Mouse (Mus musculus): ENCODE data around the gene Gpr137.
"Not testable (repeated sequence)": the region's sequence is repeated elsewhere in the genome, so short reads cannot be mapped to it uniquely, and the experiment has no call there.

Gpr137 gene

DNA sequence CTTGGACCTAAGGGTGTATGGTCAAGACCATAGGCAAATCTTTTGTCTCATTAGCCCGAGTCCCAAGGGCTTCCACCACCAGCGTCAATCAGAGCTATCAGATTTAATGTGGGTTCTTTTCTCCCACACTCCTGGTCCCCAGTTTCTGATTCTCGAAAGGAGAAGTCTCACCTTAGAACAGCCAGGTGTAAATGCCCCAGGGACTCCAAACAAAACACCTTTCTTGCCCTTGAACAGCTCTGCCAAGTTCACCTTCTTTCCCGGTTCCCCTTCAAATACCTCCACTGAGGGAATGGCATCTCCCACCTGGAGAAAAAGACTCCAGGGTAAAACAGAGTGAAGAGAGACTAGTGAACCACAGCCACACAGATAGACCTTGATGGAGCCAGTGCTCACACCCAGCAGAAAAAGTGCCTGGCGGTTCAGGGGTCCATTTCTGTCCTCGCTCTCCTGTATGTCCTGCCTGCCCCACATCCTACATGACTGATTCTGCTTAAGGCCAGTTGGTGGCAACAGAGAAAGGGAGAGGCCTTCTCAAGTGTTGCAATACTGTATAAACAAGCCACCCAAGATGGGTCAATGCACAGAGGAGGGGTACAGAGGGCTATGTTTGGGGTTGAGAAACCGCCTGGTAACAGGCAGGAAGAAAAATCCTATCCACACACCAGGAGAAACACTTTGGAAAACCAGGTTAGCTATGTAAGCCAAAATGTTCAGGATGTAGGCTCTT lies 34.3 kb downstream of the Gpr137 start:
- in situ Hi-C loops (cut with MboI; ENCODE audit: low sequenced_read_pairs): no loop called here

DNA sequence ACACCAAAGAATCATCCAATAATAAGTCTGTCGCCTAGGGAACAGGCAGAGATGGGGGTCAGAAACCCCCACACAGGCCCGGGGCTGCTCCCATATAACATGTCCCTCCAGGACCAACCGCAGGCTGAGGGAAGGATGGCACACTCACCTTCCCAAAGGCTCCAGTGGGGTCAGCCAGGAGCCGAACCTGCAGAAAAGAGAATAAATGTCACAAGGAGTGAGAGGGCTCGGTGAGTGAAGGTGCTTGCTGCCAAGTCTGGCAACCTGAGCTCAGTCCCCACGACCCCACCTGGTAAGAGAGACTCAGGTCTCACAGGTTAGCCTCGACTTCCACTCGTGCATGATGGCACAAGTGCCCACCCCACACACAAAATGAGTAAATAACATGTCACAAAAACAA lies 35.2 kb downstream of the Gpr137 start:
- in situ Hi-C loops (cut with MboI; ENCODE audit: low sequenced_read_pairs): no loop called here

DNA sequence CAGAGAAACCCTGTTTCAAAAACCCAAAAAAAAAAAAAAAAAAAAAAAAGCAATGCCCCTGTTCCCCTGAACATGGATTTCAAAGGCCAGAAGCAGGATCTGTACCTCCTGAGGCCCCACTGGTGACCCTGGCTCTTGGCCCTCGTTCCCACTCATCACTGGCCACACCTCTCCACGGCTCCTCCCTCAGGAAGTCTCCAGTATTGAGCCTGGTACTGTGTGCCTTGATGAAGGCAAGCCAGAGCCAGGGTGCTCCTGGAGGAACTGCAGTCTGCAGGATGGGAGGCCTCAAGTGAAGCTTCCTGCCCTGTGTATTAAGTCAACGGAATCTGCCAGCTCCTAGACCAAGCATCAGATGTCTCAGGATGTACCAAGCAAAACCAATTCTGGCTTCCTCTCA lies 36.1 kb downstream of the Gpr137 start:
- in situ Hi-C loops (cut with MboI; ENCODE audit: low sequenced_read_pairs): no loop called here

DNA sequence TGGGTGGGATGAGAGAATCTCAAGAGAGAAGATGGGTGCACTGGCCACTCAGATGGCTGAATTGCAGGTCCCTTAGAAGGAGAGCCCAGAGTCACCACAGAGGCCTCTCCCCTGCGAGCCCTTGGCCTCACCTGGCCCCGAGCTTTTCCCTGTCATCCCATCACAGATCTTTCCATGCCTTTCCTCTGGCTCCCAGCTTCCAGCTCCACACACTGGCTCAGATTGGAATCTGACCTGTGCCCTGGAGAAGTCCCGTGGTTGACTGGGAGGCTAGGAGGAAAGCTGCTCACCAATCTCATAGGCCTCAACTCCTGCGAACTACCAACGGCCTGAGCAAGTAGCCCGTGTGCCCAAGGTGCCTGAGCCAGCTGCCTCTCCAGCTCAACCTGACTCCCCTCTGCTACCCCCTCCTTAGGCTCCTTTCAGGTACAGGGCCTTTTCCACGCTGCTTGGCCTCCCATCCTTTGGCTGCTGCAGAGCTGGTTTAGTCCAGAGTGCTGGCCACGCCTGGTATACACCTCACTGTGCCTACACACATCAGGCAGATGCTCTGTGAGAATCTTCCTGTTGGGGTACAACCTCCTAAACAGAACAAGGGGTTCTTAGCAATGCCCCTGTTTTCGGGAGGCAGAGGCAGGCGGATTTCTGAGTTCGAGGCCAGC lies 36.7 kb downstream of the Gpr137 start:
- in situ Hi-C loops (cut with MboI; ENCODE audit: low sequenced_read_pairs): no loop called here

DNA sequence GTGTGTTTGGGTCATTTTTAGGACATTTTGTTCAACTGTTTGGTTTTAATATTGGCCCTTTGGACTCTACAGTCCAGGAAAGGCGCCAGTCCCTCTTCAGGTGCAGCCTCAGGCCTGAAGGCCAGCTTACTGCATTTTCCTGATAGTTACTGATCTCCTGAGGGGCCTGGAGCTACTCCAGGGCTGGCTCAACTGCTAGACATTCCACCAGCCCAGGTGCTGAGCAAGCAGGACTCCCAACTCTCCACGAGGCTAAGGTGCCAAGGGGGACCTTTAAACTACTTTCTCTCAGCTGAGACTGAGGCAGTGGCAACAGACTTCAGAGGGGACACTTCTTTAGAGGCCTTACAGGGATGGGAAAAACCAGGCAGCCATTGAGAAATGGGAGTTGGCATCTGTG lies 37.4 kb downstream of the Gpr137 start:
- in situ Hi-C loops (cut with MboI; ENCODE audit: low sequenced_read_pairs): no loop called here

DNA sequence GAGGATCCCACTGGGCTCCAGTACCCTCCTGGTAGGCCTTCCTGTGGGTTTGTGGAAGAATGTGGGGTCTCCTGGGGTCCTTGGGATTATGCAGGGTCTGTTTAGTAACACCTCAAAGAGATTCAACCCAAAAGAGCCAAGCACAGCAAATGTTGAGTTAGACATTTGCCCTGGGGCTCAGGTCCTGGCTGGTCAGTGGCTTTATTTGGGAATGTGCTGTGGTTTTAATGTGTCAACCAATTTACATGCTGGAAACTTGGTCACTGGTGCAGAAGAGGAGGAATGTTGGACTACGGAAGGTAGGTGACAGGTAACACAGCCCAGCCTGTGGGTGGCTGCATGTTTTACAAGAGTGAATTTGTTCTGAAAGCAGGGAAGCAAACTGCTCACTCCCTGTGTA lies 39.2 kb downstream of the Gpr137 start:
- in situ Hi-C loops (cut with MboI; ENCODE audit: low sequenced_read_pairs): no loop called here

DNA sequence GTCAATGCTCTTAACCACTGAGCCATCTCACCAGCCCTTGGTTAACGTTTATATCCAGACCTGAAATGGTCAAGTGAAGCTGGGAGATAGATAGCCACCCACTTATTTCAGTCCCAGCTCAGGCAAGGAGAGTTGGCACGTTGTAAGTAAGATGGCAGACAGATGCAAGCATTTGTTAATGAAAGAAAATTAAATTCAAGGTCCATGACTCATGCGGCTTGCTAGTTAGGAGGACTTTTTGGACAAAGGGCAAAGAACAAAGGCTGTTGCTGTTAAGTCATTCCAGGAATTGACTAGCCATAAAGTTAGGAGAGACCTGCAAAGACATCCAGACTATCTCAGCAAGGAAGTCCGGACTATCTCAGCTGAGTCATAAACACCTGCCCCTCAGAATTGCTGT lies 42.6 kb downstream of the Gpr137 start:
- in situ Hi-C loops (cut with MboI; ENCODE audit: low sequenced_read_pairs): no loop called here

DNA sequence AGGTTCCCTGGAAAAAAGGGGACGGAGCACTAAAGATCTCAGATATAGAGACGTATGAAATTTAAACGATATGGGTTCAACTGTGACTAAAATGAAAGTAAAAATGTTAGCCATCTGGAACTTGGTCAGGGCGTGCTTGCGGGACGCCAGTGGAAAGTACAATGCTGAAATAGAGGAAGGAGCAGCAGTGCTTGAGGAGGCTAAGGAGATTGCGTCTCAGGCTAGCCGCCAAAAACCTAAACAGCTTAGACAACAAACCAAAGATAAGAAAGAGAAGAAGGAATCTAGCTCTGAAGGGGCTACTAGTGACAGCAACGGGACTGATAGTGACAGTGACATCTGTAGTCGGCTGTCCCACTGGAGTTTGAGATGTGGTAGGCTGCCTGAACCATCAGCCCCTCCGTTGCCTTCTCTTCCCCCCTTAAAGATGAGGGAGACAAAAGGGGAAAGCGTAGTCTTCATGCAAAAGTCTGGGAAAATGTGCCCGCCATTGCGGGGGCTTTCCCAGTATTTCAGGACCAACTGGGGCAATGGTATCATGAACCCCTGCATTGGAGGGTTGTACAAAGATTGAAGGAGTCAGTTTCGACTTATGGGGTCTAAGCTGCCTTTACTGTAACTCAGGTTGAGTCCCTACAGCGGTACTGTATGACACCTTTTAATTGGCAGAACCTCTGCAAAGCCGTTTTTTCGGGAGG lies 46.5 kb downstream of the Gpr137 start:
- in situ Hi-C loops (cut with MboI; ENCODE audit: low sequenced_read_pairs): not testable (repeated sequence)

DNA sequence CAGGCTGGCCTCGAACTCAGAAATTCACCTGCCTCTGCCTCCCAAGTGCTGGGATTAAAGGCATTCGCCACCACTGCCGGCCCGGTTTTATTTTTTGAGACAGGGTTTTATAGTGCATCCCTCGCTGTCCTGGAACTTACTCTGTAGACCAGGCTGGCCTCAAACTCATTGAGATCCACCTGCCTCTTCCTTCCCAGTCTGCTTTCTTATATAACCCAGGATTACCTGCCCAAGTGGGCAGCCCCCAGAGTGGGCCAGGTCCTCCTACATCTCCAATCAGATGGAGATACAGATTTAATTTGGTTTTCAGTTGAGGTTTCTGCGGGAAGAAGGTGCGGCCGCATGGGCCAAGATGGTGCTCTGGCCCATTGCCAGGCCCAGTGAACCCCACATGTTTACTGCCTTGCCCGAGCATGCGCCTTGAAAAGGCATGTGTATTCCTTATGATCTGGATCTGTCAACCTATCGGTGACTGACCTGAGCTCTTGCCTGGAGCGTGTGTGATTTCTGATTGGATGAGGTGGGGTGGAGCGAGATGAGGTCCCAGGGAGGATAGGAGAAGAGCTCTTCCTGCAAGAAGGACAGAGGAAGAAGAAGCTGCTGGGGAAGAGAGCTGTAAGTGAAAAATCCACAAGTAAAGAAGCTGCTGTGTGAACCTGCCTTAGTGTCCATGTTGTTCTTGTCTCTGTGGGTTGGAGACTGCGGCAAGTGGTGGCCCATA lies 48.4 kb downstream of the Gpr137 start:
- in situ Hi-C loops (cut with MboI; ENCODE audit: low sequenced_read_pairs): no loop called here

DNA sequence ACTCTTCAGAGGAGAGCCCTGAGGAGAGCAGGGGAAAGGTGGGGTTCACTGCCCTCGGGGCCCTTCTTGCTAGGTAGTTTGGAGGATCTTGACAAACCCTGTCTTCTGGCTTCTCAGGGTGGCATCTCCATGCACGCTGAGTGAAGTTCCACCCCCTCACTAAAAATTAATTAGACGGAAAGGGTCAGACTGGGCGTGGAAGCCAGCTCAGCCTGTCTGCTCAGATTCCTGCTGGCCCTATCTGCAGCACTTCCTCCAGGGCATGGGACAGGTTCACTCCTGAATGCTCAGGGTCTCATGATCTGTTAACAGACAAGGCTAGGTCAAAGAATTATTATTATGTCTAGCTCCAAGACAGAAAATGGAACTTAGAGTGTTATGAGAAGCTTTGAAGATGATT lies 49.8 kb downstream of the Gpr137 start:
- in situ Hi-C loops (cut with MboI; ENCODE audit: low sequenced_read_pairs): no loop called here

All from CH12F3 (cell line).